Mouse (Mus musculus) intestine, postnatal 0 days (tissue): ENCODE data around the gene Rbm33. TPM values are rescaled to one million over a fixed set of nuclear protein-coding genes. Genes with fewer than 3 reads are reported as not detected.

Source experiments
- ATAC-seq: fragments of 200-750 bp; cut with Nextera tagmentation; 2 replicates; pipeline ENCODE4 v1.8.0; 2017; ENCODE audit warnings: mild to moderate bottlenecking, moderate TSS enrichment, moderate library complexity
- H3K27ac ChIP-seq: fragments of 300-500 bp; sonication (generic); 2 replicates; pipeline ENCODE4 v1.5.1; 2014; ENCODE audit warnings: mild to moderate bottlenecking, low read depth, low read length, moderate library complexity
- H3K27me3 ChIP-seq: fragments of 300-500 bp; sonication (generic); replicated peaks from 2 replicates; pipeline ENCODE4 v1.6.1; 2014; ENCODE audit warnings: low read length, mixed read lengths; ENCODE audit not compliant: control insufficient read depth, insufficient read depth
- H3K36me3 ChIP-seq: fragments of 300-500 bp; sonication (generic); 2 replicates; pipeline ENCODE4 v1.6.1; 2014; ENCODE audit warnings: mild to moderate bottlenecking, moderate library complexity; ENCODE audit not compliant: control insufficient read depth, insufficient read depth
- H3K4me1 ChIP-seq: fragments of 300-500 bp; sonication (generic); replicated peaks from 2 replicates; pipeline ENCODE4 v1.6.1; 2014; ENCODE audit warnings: antibody characterized with exemption, low read length, mixed read lengths; ENCODE audit not compliant: control insufficient read depth, insufficient read depth
- H3K4me2 ChIP-seq: fragments of 300-500 bp; sonication (generic); replicated peaks from 2 replicates; pipeline ENCODE4 v1.6.1; 2014; ENCODE audit warnings: low read depth, mild to moderate bottlenecking, moderate library complexity
- H3K4me3 ChIP-seq: fragments of 300-500 bp; sonication (generic); 2 replicates; pipeline ENCODE4 v1.5.1; 2014; ENCODE audit warnings: low read depth, low read length
- H3K9ac ChIP-seq: fragments of 300-500 bp; sonication (generic); 2 replicates; pipeline ENCODE4 v1.6.1; 2014; ENCODE audit warnings: mild to moderate bottlenecking, low read depth, low read length
- H3K9me3 ChIP-seq: fragments of 300-500 bp; sonication (generic); 2 replicates; pipeline ENCODE4 v1.6.1; 2016; ENCODE audit warnings: mixed run types; ENCODE audit not compliant: control insufficient read depth
- CTCF ChIP-seq: sonication (generic); IDR thresholded peaks from 2 replicates; pipeline ENCODE4 v1.5.1; 2016; ENCODE audit warnings: low read depth, mild to moderate bottlenecking, control low read depth, antibody characterized with exemption, moderate library complexity
- WGBS: fragments of 180-500 bp; shearing (Covaris S2); extraction: QIAGEN DNeasy Blood & Tissue Kit; methylation state at CpG from one replicate; pipeline ENCODE4 v1.1.7; 2014; 5-methylcytosine and 5-hydroxymethylcytosine counted together
- polyA plus RNA-seq: library from polyadenylated mRNA; unstranded; fragments of >200 nt; fragmentation: Nextera tagmentation; extraction: Ambion mirVana; gene quantifications from 2 replicates; pipeline ENCODE4 v1.2.1, GENCODE M21; 2015

Rbm33 gene
- polyA plus RNA-seq, 1 experiment from 2014 or later, result 7.1 TPM

DNA sequence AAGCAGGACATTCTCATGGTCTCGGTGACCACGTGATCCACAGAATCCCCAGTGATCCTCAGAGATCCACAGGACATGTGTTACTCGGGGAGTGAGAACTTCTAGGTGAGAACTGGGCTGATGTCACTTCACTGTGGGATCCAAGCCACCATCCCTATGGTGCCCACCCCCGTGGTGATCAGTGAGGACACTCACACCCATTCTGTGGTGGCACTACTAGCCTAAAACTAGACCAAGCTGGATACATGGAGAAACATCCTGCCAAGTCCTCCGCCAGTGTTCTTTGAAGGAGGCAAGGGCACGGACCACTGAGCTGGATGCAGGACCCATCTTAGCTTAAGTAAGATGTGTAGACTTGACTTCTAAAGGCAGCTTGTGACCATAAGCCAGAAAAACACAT is 17.6 kb upstream of the Rbm33 start:
- Histone ChIP-seq H3K4me3 (no peak overlapping the region), H3K9me3 (no peaks in the 10 kb centered on the region), H3K4me1 (no peaks in the 10 kb centered on the region), H3K27me3 (no peaks in the 10 kb centered on the region), H3K36me3 (no peaks in the 10 kb centered on the region), H3K27ac (no peak overlapping the region), H3K9ac (no peak overlapping the region), H3K4me2 (no peak overlapping the region)
- no peak for TF ChIP-seq CTCF
- ATAC-seq, result no peak
- 78% methylated on average over 6 of the region's 6 CpGs for WGBS

DNA sequence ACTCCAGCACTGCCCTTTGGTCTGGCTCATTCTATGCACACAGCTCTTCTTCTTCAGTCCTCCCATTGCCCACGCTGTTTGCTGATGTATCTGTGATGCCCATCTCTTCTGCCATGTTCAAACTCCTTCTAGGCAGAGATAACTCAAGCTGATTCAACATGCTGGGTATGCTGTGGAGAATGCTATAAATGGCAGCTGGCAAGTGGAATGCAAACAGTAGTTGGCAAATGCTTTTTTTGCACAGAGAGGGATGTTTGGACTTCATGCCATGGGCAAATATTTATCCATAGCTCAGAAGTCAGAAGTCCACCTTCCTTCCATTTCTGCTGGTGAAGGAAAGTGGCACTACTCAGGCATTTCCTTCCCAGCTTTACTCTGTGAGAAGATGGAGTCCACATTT is 14.2 kb upstream of the Rbm33 start:
- Histone ChIP-seq H3K9me3 (no peaks in the 10 kb centered on the region), H3K27ac (no peak overlapping the region), H3K4me3 (no peak overlapping the region), H3K27me3 (no peaks in the 10 kb centered on the region), H3K4me2 (no peak overlapping the region), H3K9ac (no peak overlapping the region), H3K4me1 (no peaks in the 10 kb centered on the region), H3K36me3 (no peaks in the 10 kb centered on the region)
- TF ChIP-seq CTCF, result no peak
- WGBS, result 53% methylated on average over 1 of the region's 1 CpGs
- ATAC-seq, result no peak

DNA sequence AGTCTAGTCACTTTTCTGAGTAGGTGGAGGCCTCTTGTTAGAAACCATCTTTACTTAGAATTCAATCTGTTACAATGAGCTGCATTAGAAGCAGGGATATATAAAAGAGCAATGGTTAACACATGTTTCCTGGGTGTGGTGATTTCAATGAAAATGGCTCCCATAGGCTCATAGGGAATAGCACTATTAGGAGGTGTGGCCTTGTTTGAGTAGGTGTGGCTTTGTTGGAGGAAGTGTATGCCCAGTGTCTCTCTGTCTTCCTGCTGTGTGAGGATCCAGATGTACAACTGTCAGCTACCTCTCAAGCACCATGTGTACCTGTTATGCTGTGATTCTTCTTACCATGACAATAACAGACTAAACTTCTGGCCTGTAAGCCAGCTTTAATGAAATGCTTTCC is 12.4 kb upstream of the Rbm33 start:
- no peaks in the 10 kb centered on the region for H3K9me3 ChIP-seq
- no peak for TF ChIP-seq CTCF
- no peaks in the 10 kb centered on the region for H3K4me1 ChIP-seq
- H3K27ac ChIP-seq, result no peak overlapping the region
- no peaks in the 10 kb centered on the region for H3K36me3 ChIP-seq
- H3K9ac ChIP-seq, result no peak overlapping the region
- H3K4me2 ChIP-seq, result no peak overlapping the region
- H3K4me3 ChIP-seq, result no peak overlapping the region
- H3K27me3 ChIP-seq, result no peaks in the 10 kb centered on the region
- ATAC-seq, result no peak

DNA sequence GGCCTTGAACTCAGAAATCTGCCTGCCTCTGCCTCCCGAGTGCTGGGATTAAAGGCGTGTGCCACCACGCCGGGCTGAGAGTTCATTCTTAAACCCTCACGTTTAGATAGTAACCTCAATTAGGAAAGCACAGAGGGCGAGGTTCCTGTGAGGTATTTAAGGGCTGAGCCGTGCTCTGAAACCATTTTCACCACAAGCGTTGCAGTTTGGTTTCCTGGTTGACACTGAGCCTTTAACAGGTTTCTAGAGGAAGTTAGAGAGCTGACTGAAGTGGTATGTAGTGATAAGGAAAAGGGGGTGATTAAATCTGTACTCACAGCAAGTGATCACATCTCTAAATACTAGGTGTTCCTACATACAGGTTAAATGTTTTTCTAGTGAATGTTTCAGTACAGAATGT is 1.4 kb upstream of the Rbm33 start:
- Histone ChIP-seq H3K9ac (no peak overlapping the region), H3K36me3 (no peaks in the 10 kb centered on the region), H3K4me3 (no peak overlapping the region), H3K27ac (no peak overlapping the region), H3K27me3 (no peaks in the 10 kb centered on the region), H3K4me2 (no peak overlapping the region), H3K9me3 (no peaks in the 10 kb centered on the region), H3K4me1 (no peaks in the 10 kb centered on the region; the same call in 1 of the 2 replicates)
- 50% methylated on average over 8 of the region's 8 CpGs for WGBS
- no peak for ATAC-seq
- no peak for TF ChIP-seq CTCF

DNA sequence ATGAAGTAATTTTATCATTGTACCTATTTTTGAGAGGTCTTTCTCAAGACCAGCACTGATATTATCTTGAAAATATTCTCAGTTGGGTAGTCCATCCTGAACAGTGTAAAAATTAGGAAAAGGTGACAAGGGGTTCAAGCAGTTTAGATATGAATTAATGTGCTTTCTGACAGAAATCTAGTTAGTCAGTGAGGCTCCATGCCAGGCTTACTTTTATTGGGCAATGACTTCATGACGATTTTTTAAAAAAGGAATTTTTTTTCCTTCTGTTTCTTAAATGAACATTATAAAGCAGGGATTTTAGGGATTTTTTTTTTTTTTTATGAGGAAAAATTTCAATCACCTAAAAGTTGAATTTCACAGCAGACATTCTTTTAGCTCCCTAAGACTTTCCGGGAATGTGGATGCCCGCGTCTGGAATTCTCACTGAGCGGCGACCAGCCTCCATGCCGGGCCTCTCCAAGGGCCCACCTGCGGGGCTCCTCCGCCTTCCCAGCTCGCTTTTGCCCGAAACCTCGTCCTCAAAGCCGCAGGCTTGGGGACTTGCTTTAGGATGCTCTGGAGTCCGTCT is 685 bp upstream of the Rbm33 start:
- WGBS, result under 1% methylated on average over 14 of the region's 14 CpGs
- peak overlapping the region; percentile 98 for H3K4me3 ChIP-seq
- peak overlapping the region; percentile 100 for H3K9ac ChIP-seq
- no peak; the same call in 1 of the 2 replicates for ATAC-seq
- no peaks in the 10 kb centered on the region for H3K27me3 ChIP-seq
- no peaks in the 10 kb centered on the region for H3K9me3 ChIP-seq
- no peaks in the 10 kb centered on the region; the same call in 1 of the 2 replicates for H3K4me1 ChIP-seq
- peak overlapping the region; percentile 74 for H3K4me2 ChIP-seq
- H3K27ac ChIP-seq, result peak overlapping the region; percentile 100
- no peak for TF ChIP-seq CTCF
- H3K36me3 ChIP-seq, result no peaks in the 10 kb centered on the region

DNA sequence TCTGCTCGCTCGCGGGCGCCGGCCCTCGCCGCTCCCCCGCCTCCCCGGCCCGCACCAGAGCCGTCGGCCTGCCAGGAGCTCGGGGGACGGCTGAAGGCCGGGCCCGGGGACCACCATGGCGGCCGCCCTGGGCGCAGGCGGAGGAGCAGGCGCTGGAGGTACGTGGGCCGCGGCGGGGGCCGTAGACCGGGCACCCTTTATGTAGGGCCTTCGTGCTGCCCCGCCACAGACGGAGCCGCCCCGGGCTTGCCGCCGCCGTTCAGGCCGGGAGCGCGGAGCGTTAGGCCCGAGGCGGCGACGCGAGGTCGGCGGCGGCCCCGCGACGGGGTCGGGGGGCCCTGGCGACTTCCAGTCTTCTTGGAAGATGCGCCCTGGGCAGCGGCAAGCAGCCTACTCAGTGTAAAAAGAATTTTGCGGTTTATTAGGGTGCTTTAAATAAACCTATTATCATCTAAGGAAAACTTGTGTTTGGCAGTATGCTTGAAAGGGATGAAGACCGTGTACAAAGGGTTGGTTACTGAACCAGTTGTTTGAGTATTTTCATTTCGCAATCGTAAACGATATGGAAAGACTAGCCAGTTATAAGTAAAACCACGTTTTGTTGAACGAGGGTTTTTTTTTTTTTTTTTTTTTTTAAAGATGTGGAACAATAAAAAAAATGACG is 464 bp downstream of the Rbm33 start:
- peak overlapping the region; percentile 100 for H3K9ac ChIP-seq
- TF ChIP-seq CTCF, result no peak
- H3K36me3 ChIP-seq, result no peaks in the 10 kb centered on the region
- H3K27ac ChIP-seq, result peak overlapping the region; percentile 100
- ATAC-seq, result peak; percentile 48
- H3K4me3 ChIP-seq, result peak overlapping the region; percentile 98
- under 1% methylated on average over 62 of the region's 62 CpGs for WGBS
- peak overlapping the region; percentile 74 for H3K4me2 ChIP-seq
- no peaks in the 10 kb centered on the region for H3K27me3 ChIP-seq
- no peaks in the 10 kb centered on the region for H3K9me3 ChIP-seq
- H3K4me1 ChIP-seq, result no peaks in the 10 kb centered on the region; the same call in 1 of the 2 replicates
